Mouse (Mus musculus) thymus, adult 2 months (tissue): Measurements from ENCODE around the gene Fut4.

Experiments used
- CTCF ChIP-seq: fragments of 200-500 bp; IDR thresholded peaks from 2 replicates; pipeline ENCODE4 v1.5.1; 2012; ENCODE audit warnings: mild to moderate bottlenecking, control low read depth, low read length, moderate library complexity, borderline replicate concordance; ENCODE audit not compliant: control insufficient read depth, poor library complexity, insufficient read depth; ENCODE audit errors: extremely low read depth
- POLR2A ChIP-seq: fragments of 200-500 bp; IDR thresholded peaks from 2 replicates; pipeline ENCODE4 v1.6.1; 2012; ENCODE audit warnings: mild to moderate bottlenecking, low read length, control low read depth, moderate library complexity; ENCODE audit not compliant: control insufficient read depth, poor library complexity, insufficient read depth; ENCODE audit errors: extremely low read depth

GRCm38 (mm10) chr9:14717689-14718331, 34.4 kb downstream of the Fut4 start:
- TF ChIP-seq CTCF (no peak), POLR2A (no peak)
